18 mouse cellular contexts compared by ENCODE assay signal in the genomic region with DNA sequence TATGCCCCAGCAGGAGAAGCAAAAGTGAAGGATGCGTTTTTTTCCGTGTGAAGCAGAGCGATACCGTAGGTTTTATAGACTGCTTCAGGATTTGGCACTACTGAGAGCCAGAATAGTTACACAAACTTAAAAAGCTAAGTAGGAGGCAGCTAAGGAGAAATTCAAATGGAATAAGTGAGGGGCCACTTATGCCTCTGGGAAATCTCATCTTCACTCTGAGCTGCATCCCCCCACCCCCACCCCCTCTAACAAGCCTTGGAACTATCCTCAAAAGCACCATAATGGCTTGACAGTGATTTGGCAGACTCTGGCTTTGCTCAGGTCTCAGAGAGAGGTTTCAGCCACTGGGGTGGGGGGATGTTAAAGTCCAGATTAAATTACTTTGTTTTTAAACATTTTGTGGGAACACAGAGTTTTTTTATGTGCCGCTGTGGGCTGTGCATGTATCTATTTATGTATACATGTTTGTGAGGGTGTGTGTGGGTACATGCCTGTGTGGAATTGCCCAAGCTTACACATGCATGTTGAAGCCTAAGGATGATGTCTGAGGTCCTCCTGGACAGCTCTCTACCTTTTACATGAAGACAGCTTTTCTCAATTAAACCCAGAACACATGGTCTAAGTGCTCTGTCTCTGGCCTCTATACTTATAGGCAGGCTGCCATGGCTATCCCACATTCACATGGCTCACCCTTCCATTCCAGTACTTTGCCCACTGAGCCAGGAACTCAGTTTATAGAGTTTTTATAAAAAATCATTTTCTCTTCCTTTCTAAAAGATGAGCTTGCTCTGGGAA.
DNase-seq lines count a peak whose midpoint lies in the region; ATAC-seq and TF ChIP-seq lines count a peak whose summit lies in the region.
"Had no signal": no experiment of that assay in that cellular context is flagged by ENCODE, and none has a peak within 500 bp of the region (broad histone marks: within the 10 kb centered on the region; RNA-seq: fewer than 3 reads in every experiment).

No protein-coding gene starts in this region.

- WGBS in hindbrain, embryonic 15.5 days = 63% methylated on average over 5 of the region's 5 CpGs
- WGBS in hindbrain, embryonic 13.5 days = 83% methylated on average over 5 of the region's 5 CpGs
- 81% methylated on average over 5 of the region's 5 CpGs for WGBS in midbrain, postnatal 0 days
- 86% methylated on average over 5 of the region's 5 CpGs for WGBS in midbrain, embryonic 15.5 days
- WGBS in forebrain, embryonic 16.5 days = 45% methylated on average over 5 of the region's 5 CpGs
- 57% methylated on average over 5 of the region's 5 CpGs for WGBS in stomach, embryonic 15.5 days

- H3K36me3 ChIP-seq in hindbrain, embryonic 15.5 days = no peaks in the 10 kb centered on the region
- H3K36me3 ChIP-seq in hindbrain, embryonic 13.5 days = no peaks in the 10 kb centered on the region
- H3K36me3 ChIP-seq in midbrain, postnatal 0 days (ENCODE audit: insufficient read depth, low read length) = no peaks in the 10 kb centered on the region
- no peaks in the 10 kb centered on the region for H3K36me3 ChIP-seq in midbrain, embryonic 15.5 days (replicated peaks)
- no peaks in the 10 kb centered on the region for H3K36me3 ChIP-seq in forebrain, embryonic 16.5 days (ENCODE audit: control insufficient read depth, insufficient read depth)
- no peaks in the 10 kb centered on the region for H3K36me3 ChIP-seq in stomach, embryonic 15.5 days
- H3K36me3 ChIP-seq: heart, embryonic 13.5 days; lung, embryonic 15.5 days; midbrain, embryonic 13.5 days had no signal

- H3K4me2 ChIP-seq in hindbrain, embryonic 15.5 days = no peak overlapping the region
- H3K4me2 ChIP-seq in hindbrain, embryonic 13.5 days = no peak overlapping the region
- no peak overlapping the region for H3K4me2 ChIP-seq in midbrain, postnatal 0 days (ENCODE audit: low read depth, low read length, poor library complexity, severe bottlenecking)
- H3K4me2 ChIP-seq in midbrain, embryonic 15.5 days = no peak overlapping the region
- H3K4me2 ChIP-seq in forebrain, embryonic 16.5 days (ENCODE audit: low read length) = no peak overlapping the region
- no peak overlapping the region for H3K4me2 ChIP-seq in stomach, embryonic 15.5 days
- H3K4me2 ChIP-seq: heart, embryonic 13.5 days; lung, embryonic 15.5 days; midbrain, embryonic 13.5 days had no signal

- DNase-seq in midbrain, postnatal 0 days (ENCODE audit: low spot score) = peak; percentile 31
- no peak for DNase-seq in thymus, postnatal 0 days (ENCODE audit: low spot score)
- DNase-seq: cerebellum, adult 9-11 months; embryo, embryonic 11 days; heart, postnatal 36 days; kidney, adult 2 months; kidney, postnatal 36 days; layer of hippocampus, adult 9-11 months; spleen, adult 18-20 months; thymus, postnatal 25 days had no signal

- H3K27me3 ChIP-seq in hindbrain, embryonic 15.5 days = no peaks in the 10 kb centered on the region
- H3K27me3 ChIP-seq in hindbrain, embryonic 13.5 days = no peaks in the 10 kb centered on the region
- no peaks in the 10 kb centered on the region for H3K27me3 ChIP-seq in midbrain, postnatal 0 days (ENCODE audit: insufficient read depth, low read length)
- no peaks in the 10 kb centered on the region for H3K27me3 ChIP-seq in midbrain, embryonic 15.5 days (replicated peaks)
- no peaks in the 10 kb centered on the region for H3K27me3 ChIP-seq in forebrain, embryonic 16.5 days (replicated peaks; ENCODE audit: control insufficient read depth, insufficient read depth, low read length)
- no peaks in the 10 kb centered on the region for H3K27me3 ChIP-seq in stomach, embryonic 15.5 days (replicated peaks)
- H3K27me3 ChIP-seq: heart, embryonic 13.5 days; lung, embryonic 15.5 days; midbrain, embryonic 13.5 days had no signal

- no peaks in the 10 kb centered on the region for H3K9me3 ChIP-seq in hindbrain, embryonic 15.5 days
- no peaks in the 10 kb centered on the region for H3K9me3 ChIP-seq in hindbrain, embryonic 13.5 days
- H3K9me3 ChIP-seq in midbrain, postnatal 0 days (ENCODE audit: low read length) = no peaks in the 10 kb centered on the region
- H3K9me3 ChIP-seq in midbrain, embryonic 15.5 days = no peaks in the 10 kb centered on the region
- H3K9me3 ChIP-seq in forebrain, embryonic 16.5 days (ENCODE audit: control insufficient read depth, low read length) = no peaks in the 10 kb centered on the region
- no peaks in the 10 kb centered on the region for H3K9me3 ChIP-seq in stomach, embryonic 15.5 days
- H3K9me3 ChIP-seq: heart, embryonic 13.5 days; lung, embryonic 15.5 days; midbrain, embryonic 13.5 days had no signal

- ATAC-seq in hindbrain, embryonic 15.5 days (ENCODE audit: low FRiP score, low read depth) = peak; percentile 45; the same call in 1 of the 2 replicates
- no peak for ATAC-seq in hindbrain, embryonic 13.5 days (ENCODE audit: low FRiP score)
- no peak for ATAC-seq in midbrain, postnatal 0 days (ENCODE audit: low FRiP score)
- ATAC-seq in midbrain, embryonic 15.5 days (replicated peaks) = no peak
- peak; percentile 76 for ATAC-seq in forebrain, embryonic 16.5 days
- peak; percentile 14; the same call in 1 of the 2 replicates for ATAC-seq in stomach, embryonic 15.5 days (ENCODE audit: insufficient read depth, low FRiP score, low read depth)
- ATAC-seq: midbrain, embryonic 13.5 days had no signal

- no peaks in the 10 kb centered on the region; the same call in 1 of the 2 replicates for H3K4me1 ChIP-seq in hindbrain, embryonic 15.5 days (replicated peaks)
- peaks cover 4% of the 10 kb centered on the region; the same call in 1 of the 2 replicates for H3K4me1 ChIP-seq in hindbrain, embryonic 13.5 days (replicated peaks)
- no peaks in the 10 kb centered on the region for H3K4me1 ChIP-seq in midbrain, postnatal 0 days (ENCODE audit: insufficient read depth, low read length)
- H3K4me1 ChIP-seq in midbrain, embryonic 15.5 days = no peaks in the 10 kb centered on the region
- peaks cover 6% of the 10 kb centered on the region for H3K4me1 ChIP-seq in forebrain, embryonic 16.5 days (replicated peaks; ENCODE audit: control insufficient read depth, insufficient read depth, low read length)
- H3K4me1 ChIP-seq in stomach, embryonic 15.5 days = no peaks in the 10 kb centered on the region
- H3K4me1 ChIP-seq: heart, embryonic 13.5 days; lung, embryonic 15.5 days; midbrain, embryonic 13.5 days had no signal

- no peak overlapping the region for H3K27ac ChIP-seq in hindbrain, embryonic 15.5 days (replicated peaks)
- no peak overlapping the region for H3K27ac ChIP-seq in hindbrain, embryonic 13.5 days
- H3K27ac ChIP-seq in midbrain, postnatal 0 days (ENCODE audit: low read depth, low read length) = no peak overlapping the region
- H3K27ac ChIP-seq in midbrain, embryonic 15.5 days = no peak overlapping the region
- H3K27ac ChIP-seq in forebrain, embryonic 16.5 days (ENCODE audit: low read length) = no peak overlapping the region
- no peak overlapping the region for H3K27ac ChIP-seq in stomach, embryonic 15.5 days
- H3K27ac ChIP-seq: heart, embryonic 13.5 days; lung, embryonic 15.5 days; midbrain, embryonic 13.5 days had no signal

- no peak for TF ChIP-seq CTCF in midbrain, postnatal 0 days (IDR thresholded peaks at IDR 0.05)

- H3K4me3 ChIP-seq in hindbrain, embryonic 15.5 days = no peak overlapping the region
- no peak overlapping the region for H3K4me3 ChIP-seq in hindbrain, embryonic 13.5 days
- no peak overlapping the region for H3K4me3 ChIP-seq in midbrain, postnatal 0 days (ENCODE audit: low read depth, low read length)
- no peak overlapping the region for H3K4me3 ChIP-seq in midbrain, embryonic 15.5 days
- H3K4me3 ChIP-seq in forebrain, embryonic 16.5 days (replicated peaks; ENCODE audit: low read length) = no peak overlapping the region
- H3K4me3 ChIP-seq in stomach, embryonic 15.5 days (replicated peaks) = no peak overlapping the region
- H3K4me3 ChIP-seq: heart, embryonic 13.5 days; lung, embryonic 15.5 days; midbrain, embryonic 13.5 days had no signal

- H3K9ac ChIP-seq in hindbrain, embryonic 15.5 days = no peak overlapping the region
- no peak overlapping the region for H3K9ac ChIP-seq in hindbrain, embryonic 13.5 days
- H3K9ac ChIP-seq in midbrain, postnatal 0 days (replicated peaks; ENCODE audit: low read length, poor library complexity, severe bottlenecking) = no peak overlapping the region
- no peak overlapping the region for H3K9ac ChIP-seq in midbrain, embryonic 15.5 days
- H3K9ac ChIP-seq in forebrain, embryonic 16.5 days (replicated peaks; ENCODE audit: low read depth, low read length) = no peak overlapping the region
- H3K9ac ChIP-seq in stomach, embryonic 15.5 days = no peak overlapping the region
- H3K9ac ChIP-seq: heart, embryonic 13.5 days; lung, embryonic 15.5 days; midbrain, embryonic 13.5 days had no signal

Comparison
In these comparisons a context has a peak if more than half of its experiments do, and no peak if none do; other contexts are left out.
1. ATAC-seq: peak in hindbrain, embryonic 15.5 days (single experiment), forebrain, embryonic 16.5 days (single experiment) and stomach, embryonic 15.5 days (single experiment); none in hindbrain, embryonic 13.5 days (single experiment), midbrain, postnatal 0 days (single experiment) and midbrain, embryonic 15.5 days (single experiment).